Mouse (Mus musculus): ENCODE measurements around the gene Txnl4b.

Txnl4b gene

GRCm38 (mm10) chr8:109565498-109566333, at the start of gene Txnl4b, which contains the start of gene Dhx38:
Gene Txnl4b, plus strand, starts transcription at chr8:109565892.
Gene Dhx38, minus strand, starts transcription at chr8:109565861.
- DNase-seq (ENCODE audit: low spot score in 2 of 2) = peak; percentile 99

GRCm38 (mm10) chr8:109524008-109524407, 41.7 kb upstream of the Txnl4b start:
- no peak for DNase-seq (ENCODE audit: low spot score in 2 of 2)

- DNase-seq (ENCODE audit: low spot score in 2 of 2) = no peak
These were observed 30.3 kb upstream of the Txnl4b start for GRCm38 (mm10) chr8:109535140-109535990.

GRCm38 (mm10) chr8:109536703-109537102, 29.0 kb upstream of the Txnl4b start:
- peak; percentile 21 to 30 for DNase-seq (ENCODE audit: low spot score in 2 of 2)

- DNase-seq (ENCODE audit: low spot score in 2 of 2) = no peak
These were observed 23.5 kb upstream of the Txnl4b start for GRCm38 (mm10) chr8:109542165-109542564.

- no peak for DNase-seq (ENCODE audit: low spot score in 2 of 2)
These were observed 22.8 kb upstream of the Txnl4b start for GRCm38 (mm10) chr8:109542748-109543519.

GRCm38 (mm10) chr8:109544049-109544448, 21.6 kb upstream of the Txnl4b start:
- DNase-seq (ENCODE audit: low spot score in 2 of 2) = no peak

GRCm38 (mm10) chr8:109551663-109552062, 14.0 kb upstream of the Txnl4b start:
- DNase-seq (ENCODE audit: low spot score in 2 of 2) = no peak

- no peak for DNase-seq (ENCODE audit: low spot score in 2 of 2)
These were observed 1.8 kb upstream of the Txnl4b start for GRCm38 (mm10) chr8:109563881-109564280.

GRCm38 (mm10) chr8:109564766-109565165, 926 bp upstream of the Txnl4b start:
- no peak for DNase-seq (ENCODE audit: low spot score in 2 of 2)

- no peak for DNase-seq (ENCODE audit: low spot score in 2 of 2)
These were observed 5.4 kb downstream of the Txnl4b start for GRCm38 (mm10) chr8:109571139-109571538.

- DNase-seq (ENCODE audit: low spot score in 2 of 2) = no peak
These were observed 10.6 kb downstream of the Txnl4b start for GRCm38 (mm10) chr8:109576311-109576710.

- no peak for DNase-seq (ENCODE audit: low spot score in 2 of 2)
These were observed 13.2 kb downstream of the Txnl4b start, which contains the start of gene Hp for GRCm38 (mm10) chr8:109578900-109579301. Gene Hp, minus strand, starts transcription at chr8:109579172.

GRCm38 (mm10) chr8:109584293-109584692, 18.6 kb downstream of the Txnl4b start:
- no peak for DNase-seq (ENCODE audit: low spot score in 2 of 2)

GRCm38 (mm10) chr8:109584830-109585229, 19.1 kb downstream of the Txnl4b start:
- DNase-seq (ENCODE audit: low spot score in 2 of 2) = no peak

GRCm38 (mm10) chr8:109585652-109586051, 20.0 kb downstream of the Txnl4b start:
- DNase-seq (ENCODE audit: low spot score in 2 of 2) = no peak

- DNase-seq (ENCODE audit: low spot score in 2 of 2) = no peak
These were observed 21.3 kb downstream of the Txnl4b start for GRCm38 (mm10) chr8:109586972-109587504.

GRCm38 (mm10) chr8:109590901-109591300, 25.2 kb downstream of the Txnl4b start:
- no peak for DNase-seq (ENCODE audit: low spot score in 2 of 2)

GRCm38 (mm10) chr8:109591367-109591766, 25.7 kb downstream of the Txnl4b start:
- peak in 1 of 2 experiments; percentile 15 for DNase-seq (ENCODE audit: low spot score in 2 of 2)

GRCm38 (mm10) chr8:109592164-109592563, 26.5 kb downstream of the Txnl4b start:
- peak in 1 of 2 experiments; percentile 15 for DNase-seq (ENCODE audit: low spot score in 2 of 2)

GRCm38 (mm10) chr8:109593117-109593788, 27.6 kb downstream of the Txnl4b start:
- DNase-seq (ENCODE audit: low spot score in 2 of 2) = peak in 1 of 2 experiments; percentile 14
